Mouse (Mus musculus): ENCODE data around the gene Mllt10.
"Not testable (repeated sequence)": the region's sequence is repeated elsewhere in the genome, so short reads cannot be mapped to it uniquely, and the experiment has no call there.

Gene Mllt10

GRCm38 (mm10) chr2:18087695-18088094, 32.7 kb downstream of the Mllt10 start:
- DNase-seq (ENCODE audit: low read depth, low spot score), result not testable (repeated sequence)

GRCm38 (mm10) chr2:18093858-18094257, 38.8 kb downstream of the Mllt10 start:
- DNase-seq (ENCODE audit: low read depth, low spot score), result no peak

DNA sequence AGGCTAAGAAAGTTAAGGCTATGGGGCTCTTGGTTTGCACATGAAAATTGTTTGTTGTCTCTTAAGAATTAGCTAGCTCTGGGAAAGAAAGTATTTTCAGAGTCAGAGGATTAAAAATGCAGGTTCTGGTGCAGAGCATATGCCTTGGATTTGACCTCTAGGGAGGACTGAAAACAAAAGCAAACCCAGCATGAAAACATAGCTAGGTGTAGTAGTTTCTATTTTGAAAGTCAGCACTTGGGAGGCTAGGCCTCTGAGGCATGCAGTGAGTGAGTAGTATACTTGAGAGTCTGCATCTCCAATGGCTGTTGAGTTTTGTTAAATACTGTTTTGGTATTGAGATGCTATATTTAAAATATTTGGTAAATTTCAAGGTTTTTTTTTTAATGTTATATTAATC, 39.3 kb downstream of the Mllt10 start:
- no peak for DNase-seq (ENCODE audit: low read depth, low spot score)

- no peak for DNase-seq (ENCODE audit: low read depth, low spot score)
These were observed 40.8 kb downstream of the Mllt10 start for GRCm38 (mm10) chr2:18095804-18096203.

- no peak for DNase-seq (ENCODE audit: low read depth, low spot score)
These were observed 45.9 kb downstream of the Mllt10 start for GRCm38 (mm10) chr2:18100914-18101313.

- no peak for DNase-seq (ENCODE audit: low read depth, low spot score)
These were observed 52.5 kb downstream of the Mllt10 start for GRCm38 (mm10) chr2:18107561-18107960.

DNA sequence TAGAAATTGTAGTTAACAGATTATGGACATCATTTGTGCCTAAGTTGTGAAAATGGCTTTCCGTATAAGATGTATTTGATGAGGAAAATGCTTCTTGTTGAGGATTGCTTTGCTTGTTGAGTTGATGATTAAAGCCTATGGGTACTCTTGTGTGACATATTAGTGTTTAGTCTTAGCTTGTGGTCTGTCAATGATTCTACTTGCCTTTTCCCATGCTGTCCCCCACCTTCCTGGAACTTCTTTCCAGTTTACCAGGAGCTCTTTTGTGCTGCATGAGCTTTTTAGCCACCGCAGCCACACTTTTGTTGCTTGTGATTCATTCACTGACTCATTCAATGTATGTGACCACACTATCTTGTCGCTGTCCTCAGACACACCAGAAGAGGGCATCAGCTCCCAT, 53.2 kb downstream of the Mllt10 start:
- no peak for DNase-seq (ENCODE audit: low read depth, low spot score)

DNA sequence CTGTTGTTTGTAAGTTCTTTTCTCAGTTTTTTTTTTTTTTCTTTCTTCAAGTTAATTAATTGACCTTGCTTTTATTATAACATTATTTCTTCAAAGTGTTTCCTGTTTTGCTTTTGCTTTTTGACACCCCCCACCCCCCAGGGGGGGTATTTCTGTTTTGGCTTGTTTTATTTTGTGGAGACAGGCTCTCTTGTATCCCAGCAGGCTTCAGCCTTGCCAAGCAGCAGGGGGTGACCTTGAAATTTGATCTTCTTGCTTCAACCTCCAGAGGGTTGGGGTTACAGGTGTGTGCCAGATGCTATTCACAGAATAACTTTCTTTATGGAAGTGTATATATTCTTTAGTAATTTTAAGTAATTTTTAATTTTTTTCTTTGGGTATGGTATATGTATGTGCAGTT, 56.4 kb downstream of the Mllt10 start:
- DNase-seq (ENCODE audit: low read depth, low spot score), result no peak

DNA sequence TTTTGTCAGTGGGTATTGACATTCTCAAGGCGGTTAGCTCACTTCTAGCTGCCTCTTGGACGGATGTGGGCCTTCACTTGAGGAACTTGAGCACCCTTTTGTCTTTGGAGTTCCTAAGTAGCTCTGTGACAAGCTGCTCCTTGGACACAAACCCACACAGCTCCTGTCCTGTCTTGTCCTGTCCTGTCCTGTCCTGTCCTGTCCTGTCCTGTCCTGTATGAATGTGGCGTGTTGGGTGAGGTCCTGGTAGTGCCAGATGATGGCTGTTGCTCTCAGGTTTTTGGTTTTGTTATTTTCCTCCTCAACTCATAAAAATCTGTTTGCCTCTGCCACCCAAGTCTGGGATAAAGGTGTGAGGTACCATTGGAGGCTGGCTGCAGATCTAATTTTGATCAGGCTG, 61.4 kb downstream of the Mllt10 start:
- DNase-seq (ENCODE audit: low read depth, low spot score), result no peak

DNA sequence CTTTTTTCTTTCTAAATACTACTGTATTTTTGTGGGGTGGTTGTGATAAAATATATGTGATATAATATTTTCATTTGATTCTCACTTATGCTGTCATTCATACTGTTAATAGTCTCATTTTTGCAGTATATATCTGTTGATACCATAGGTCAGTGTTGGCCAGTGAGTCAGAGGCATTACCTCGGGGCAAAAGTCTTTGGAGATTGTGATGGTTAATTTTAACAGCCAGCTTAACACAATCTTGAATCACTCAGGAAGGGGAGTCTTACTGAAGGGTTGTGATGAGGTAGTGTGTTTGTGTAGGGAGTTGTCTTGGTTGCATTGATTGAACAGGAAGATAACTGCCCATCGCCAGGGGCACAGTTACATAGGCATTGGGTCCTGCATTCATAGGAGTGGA, 83.1 kb downstream of the Mllt10 start:
- no peak for DNase-seq (ENCODE audit: low read depth, low spot score)

- no peak for DNase-seq (ENCODE audit: low read depth, low spot score)
These were observed 84.6 kb downstream of the Mllt10 start for GRCm38 (mm10) chr2:18139646-18140045.

GRCm38 (mm10) chr2:18156131-18156530, 101.1 kb downstream of the Mllt10 start:
- DNase-seq (ENCODE audit: low read depth, low spot score), result no peak

DNA sequence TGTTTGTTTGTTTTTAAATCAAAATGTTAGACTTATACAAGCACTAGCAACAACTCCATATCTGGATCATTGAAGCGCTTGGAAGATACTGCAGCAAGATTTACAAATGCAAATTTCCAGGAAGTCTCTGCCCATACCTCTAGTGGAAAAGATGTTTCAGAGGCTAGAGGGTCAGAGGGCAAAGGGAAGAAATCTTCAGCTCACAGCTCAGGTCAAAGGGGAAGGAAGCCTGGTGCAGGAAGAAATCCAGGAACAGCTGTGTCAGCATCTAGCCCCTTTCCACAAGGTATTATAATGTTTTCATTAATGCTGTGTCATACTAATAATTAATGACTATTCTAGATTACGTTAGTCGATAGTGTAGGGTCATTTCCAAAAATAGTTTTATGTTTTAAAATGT, 104.4 kb downstream of the Mllt10 start:
- no peak for DNase-seq (ENCODE audit: low read depth, low spot score)

DNA sequence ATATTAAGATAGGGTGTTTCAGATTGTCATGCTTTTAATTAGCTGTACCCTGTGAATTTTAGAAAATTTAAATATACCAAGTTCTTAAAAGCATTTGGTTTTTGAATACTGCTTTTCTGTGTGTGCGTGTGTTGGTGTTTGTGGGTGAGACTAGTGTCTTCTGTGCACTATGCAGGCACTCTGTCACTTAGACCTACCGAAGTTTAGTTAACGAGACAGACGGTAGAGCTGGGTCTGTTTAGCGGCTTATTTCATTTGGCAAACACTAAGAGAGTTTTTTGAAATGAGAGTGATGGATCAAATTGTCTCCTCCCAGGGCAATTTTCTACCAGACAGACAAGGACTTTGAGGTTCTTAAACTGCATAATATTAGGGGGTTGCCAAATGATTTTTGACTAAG, 106.0 kb downstream of the Mllt10 start:
- no peak for DNase-seq (ENCODE audit: low read depth, low spot score)

- no peak for DNase-seq (ENCODE audit: low read depth, low spot score)
These were observed 110.5 kb downstream of the Mllt10 start for GRCm38 (mm10) chr2:18165511-18165910.

DNA sequence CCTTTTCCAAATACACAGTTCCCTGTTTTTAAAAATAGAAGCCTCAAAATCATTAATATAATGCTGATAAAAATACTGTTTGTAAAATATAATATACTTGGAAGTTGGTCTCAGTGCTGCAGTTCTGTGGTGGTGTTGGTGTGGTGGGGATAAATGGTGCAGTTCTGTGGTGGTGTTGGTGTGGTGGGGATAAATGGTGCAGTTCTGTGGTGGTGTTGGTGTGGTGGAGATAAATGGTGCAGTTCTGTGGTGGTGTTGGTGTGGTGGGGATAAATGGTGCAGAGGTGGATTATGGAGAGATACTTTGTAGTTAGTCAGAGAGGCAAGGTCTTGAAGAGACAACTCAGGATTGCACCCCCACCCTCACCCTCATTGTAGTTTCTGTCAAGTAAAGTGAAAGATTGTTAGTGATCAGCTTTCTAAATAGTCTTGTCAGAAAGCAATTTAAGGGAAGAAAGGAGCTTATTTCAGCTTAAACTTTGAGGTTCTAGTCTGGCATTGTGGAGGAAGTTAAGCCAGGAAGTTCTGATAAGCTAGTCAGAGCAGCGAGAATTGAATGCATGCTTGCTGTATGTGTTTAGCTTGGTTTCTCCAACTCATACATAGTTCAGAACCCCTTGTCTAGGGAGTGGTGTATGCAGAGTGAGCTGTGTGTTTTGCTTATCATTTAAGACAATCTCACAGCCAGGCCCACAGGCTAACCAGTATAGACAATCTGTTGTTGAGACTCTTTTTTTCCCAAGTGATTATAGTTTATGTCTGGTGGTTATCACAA, 114.3 kb downstream of the Mllt10 start:
- DNase-seq (ENCODE audit: low read depth, low spot score), result no peak

- DNase-seq (ENCODE audit: low read depth, low spot score), result no peak
These were observed 120.2 kb downstream of the Mllt10 start for GRCm38 (mm10) chr2:18175234-18175633.

DNA sequence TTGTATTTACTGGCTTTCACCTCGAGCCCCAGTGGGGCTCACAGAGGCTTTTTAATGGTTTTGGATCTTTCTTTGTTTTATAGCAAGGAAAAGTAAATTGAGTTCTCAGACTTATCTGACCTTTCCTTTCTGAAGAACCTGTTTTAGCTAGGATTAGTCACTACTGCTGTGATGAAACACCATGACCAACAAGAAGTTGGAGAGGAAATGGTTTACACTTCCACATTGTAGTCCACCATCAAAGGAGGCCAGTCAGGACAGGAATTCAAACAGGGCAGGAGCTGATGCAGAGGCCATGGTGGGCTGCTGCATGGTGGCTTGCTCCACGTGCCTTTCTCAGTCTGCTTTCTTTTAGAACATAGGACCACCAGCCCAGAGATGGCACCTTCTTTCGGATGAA, 121.2 kb downstream of the Mllt10 start:
- DNase-seq (ENCODE audit: low read depth, low spot score), result no peak

DNA sequence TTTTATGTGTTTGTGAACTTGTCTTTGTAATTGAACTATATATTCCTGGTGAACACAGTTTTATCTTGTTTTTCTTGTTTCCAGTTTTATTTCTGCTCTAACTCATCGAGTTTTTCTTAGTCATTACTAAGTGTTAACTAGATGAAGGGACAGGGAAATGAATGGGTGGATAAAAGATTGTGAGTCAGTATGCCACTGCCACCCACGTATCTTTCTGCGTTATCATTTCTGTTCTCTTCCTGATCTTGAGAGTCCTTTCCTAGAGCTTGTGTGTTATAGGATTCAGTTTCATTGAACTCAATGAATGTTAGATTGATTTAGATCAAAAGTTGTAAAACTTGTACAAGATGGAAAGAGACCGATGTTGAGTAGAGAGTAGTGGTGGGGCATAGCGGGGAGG, 125.3 kb downstream of the Mllt10 start:
- no peak for DNase-seq (ENCODE audit: low read depth, low spot score)

DNA sequence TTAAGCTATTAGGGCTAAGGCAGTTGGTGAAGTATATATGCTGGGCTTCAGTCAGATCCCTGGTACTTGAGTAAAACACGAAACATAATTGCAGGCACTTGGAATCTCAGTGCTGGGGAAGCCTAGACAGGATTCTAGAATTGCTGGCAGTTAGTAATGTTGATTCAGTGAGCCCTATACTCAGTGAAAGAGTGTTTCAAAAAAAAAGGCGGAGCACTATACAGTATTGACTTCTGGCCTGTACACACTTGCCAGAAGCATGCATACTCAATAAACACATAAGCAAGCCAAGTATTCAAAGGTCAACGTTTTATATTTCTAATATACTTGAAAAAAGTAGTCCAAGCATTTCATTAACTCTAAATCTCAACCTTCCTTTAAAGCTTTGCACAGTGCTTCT, 126.6 kb downstream of the Mllt10 start:
- DNase-seq (ENCODE audit: low read depth, low spot score), result no peak

- no peak for DNase-seq (ENCODE audit: low read depth, low spot score)
These were observed 128.0 kb downstream of the Mllt10 start for GRCm38 (mm10) chr2:18183079-18183478.

GRCm38 (mm10) chr2:18188367-18188766, 133.3 kb downstream of the Mllt10 start:
- no peak for DNase-seq (ENCODE audit: low read depth, low spot score)

GRCm38 (mm10) chr2:18195285-18195684, 140.2 kb downstream of the Mllt10 start:
- no peak for DNase-seq (ENCODE audit: low read depth, low spot score)
